In genomic region chr11:70649185-70649734, GRCm38 (mm10) we compare ENCODE assay signal across 9 mouse cellular contexts. TPM values are rescaled to one million over a fixed set of nuclear protein-coding genes. Genes with fewer than 3 reads are reported as not detected.
DNase-seq lines count a peak whose midpoint lies in the region; ATAC-seq and TF ChIP-seq lines count a peak whose summit lies in the region.
"Had no signal": no experiment of that assay in that cellular context is flagged by ENCODE, and none has a peak within 500 bp of the region (broad histone marks: within the 10 kb centered on the region; RNA-seq: fewer than 3 reads in every experiment).

No protein-coding gene starts in this region.

- H3K27me3 ChIP-seq in forebrain, embryonic 13.5 days = no peaks in the 10 kb centered on the region
- no peaks in the 10 kb centered on the region for H3K27me3 ChIP-seq in forebrain, embryonic 11.5 days (ENCODE audit: control insufficient read depth, insufficient read depth, low read length)
- H3K27me3 ChIP-seq in lung, postnatal 0 days (replicated peaks; ENCODE audit: insufficient read depth, low read length) = no peaks in the 10 kb centered on the region
- no peaks in the 10 kb centered on the region for H3K27me3 ChIP-seq in hindbrain, embryonic 15.5 days
- H3K27me3 ChIP-seq in neural tube, embryonic 13.5 days = no peaks in the 10 kb centered on the region

- 92% methylated on average over 8 of the region's 8 CpGs for WGBS in forebrain, embryonic 13.5 days
- 85% methylated on average over 8 of the region's 8 CpGs for WGBS in forebrain, embryonic 11.5 days
- 74% methylated on average over 8 of the region's 8 CpGs for WGBS in lung, postnatal 0 days
- 68% methylated on average over 8 of the region's 8 CpGs for WGBS in lung, adult 2 months
- WGBS in hindbrain, embryonic 15.5 days = 80% methylated on average over 8 of the region's 8 CpGs
- 78% methylated on average over 8 of the region's 8 CpGs for WGBS in neural tube, embryonic 13.5 days

- no peaks in the 10 kb centered on the region for H3K9me3 ChIP-seq in forebrain, embryonic 13.5 days (replicated peaks)
- H3K9me3 ChIP-seq in forebrain, embryonic 11.5 days (ENCODE audit: control insufficient read depth, low read length) = no peaks in the 10 kb centered on the region
- no peaks in the 10 kb centered on the region for H3K9me3 ChIP-seq in lung, postnatal 0 days (ENCODE audit: low read length)
- H3K9me3 ChIP-seq in hindbrain, embryonic 15.5 days = no peaks in the 10 kb centered on the region
- H3K9me3 ChIP-seq in neural tube, embryonic 13.5 days = no peaks in the 10 kb centered on the region

- H3K4me3 ChIP-seq in forebrain, embryonic 13.5 days = peak overlapping the region; percentile 75; the same call in 1 of the 2 replicates
- no peak overlapping the region for H3K4me3 ChIP-seq in forebrain, embryonic 11.5 days (ENCODE audit: low read depth, low read length)
- no peak overlapping the region for H3K4me3 ChIP-seq in lung, postnatal 0 days (ENCODE audit: low read depth, low read length)
- no peak overlapping the region for H3K4me3 ChIP-seq in lung, adult 2 months (replicated peaks; ENCODE audit: extremely low read depth, low read depth, low read length)
- no peak overlapping the region for H3K4me3 ChIP-seq in hindbrain, embryonic 15.5 days
- peak overlapping the region; percentile 87; the same call in 1 of the 2 replicates for H3K4me3 ChIP-seq in neural tube, embryonic 13.5 days

- H3K36me3 ChIP-seq in forebrain, embryonic 13.5 days (ENCODE audit: poor library complexity, severe bottlenecking) = peaks cover 58% of the 10 kb centered on the region
- H3K36me3 ChIP-seq in forebrain, embryonic 11.5 days (ENCODE audit: control insufficient read depth, insufficient read depth, low read length) = peaks cover 24% of the 10 kb centered on the region
- peaks cover 41% of the 10 kb centered on the region for H3K36me3 ChIP-seq in lung, postnatal 0 days (ENCODE audit: insufficient read depth, low read length)
- H3K36me3 ChIP-seq in hindbrain, embryonic 15.5 days = peaks cover 43% of the 10 kb centered on the region
- H3K36me3 ChIP-seq in neural tube, embryonic 13.5 days = peaks cover 57% of the 10 kb centered on the region

- no peak overlapping the region for H3K27ac ChIP-seq in forebrain, embryonic 13.5 days
- H3K27ac ChIP-seq in forebrain, embryonic 11.5 days (ENCODE audit: low read depth, low read length) = no peak overlapping the region
- 0 out of 2 replicates have a peak overlapping the region, but pooled peaks have one; percentile 20 for H3K27ac ChIP-seq in lung, postnatal 0 days (ENCODE audit: low read length)
- no peak overlapping the region for H3K27ac ChIP-seq in hindbrain, embryonic 15.5 days (replicated peaks)
- H3K27ac ChIP-seq in neural tube, embryonic 13.5 days (replicated peaks) = no peak overlapping the region

- TF ChIP-seq POLR2A in lung, adult 2 months (IDR thresholded peaks at IDR 0.05; ENCODE audit: borderline replicate concordance, extremely low read depth, low read depth, low read length) = no peak

- ATAC-seq in forebrain, embryonic 13.5 days = no peak
- ATAC-seq in forebrain, embryonic 11.5 days (replicated peaks; ENCODE audit: low FRiP score) = no peak
- no peak for ATAC-seq in lung, postnatal 0 days
- ATAC-seq in hindbrain, embryonic 15.5 days (ENCODE audit: low FRiP score, low read depth) = no peak
- ATAC-seq in neural tube, embryonic 13.5 days (ENCODE audit: low read depth) = no peak
- no peak for ATAC-seq in activated CD4-positive, CD25-positive, alpha-beta regulatory T cell, adult 4 months

- H3K4me2 ChIP-seq in forebrain, embryonic 13.5 days = peak overlapping the region; percentile 100
- H3K4me2 ChIP-seq in forebrain, embryonic 11.5 days (ENCODE audit: low read depth, low read length, severe bottlenecking) = no peak overlapping the region
- peak overlapping the region; percentile 8; the same call in 1 of the 2 replicates for H3K4me2 ChIP-seq in lung, postnatal 0 days (replicated peaks; ENCODE audit: low read depth, low read length)
- H3K4me2 ChIP-seq in hindbrain, embryonic 15.5 days = peak overlapping the region; percentile 96; the same call in 1 of the 2 replicates
- H3K4me2 ChIP-seq in neural tube, embryonic 13.5 days = no peak overlapping the region; the same call in 1 of the 2 replicates

- peaks cover 57% of the 10 kb centered on the region for H3K4me1 ChIP-seq in forebrain, embryonic 13.5 days
- H3K4me1 ChIP-seq in forebrain, embryonic 11.5 days (replicated peaks; ENCODE audit: control insufficient read depth, insufficient read depth, low read length) = peaks cover 29% of the 10 kb centered on the region
- H3K4me1 ChIP-seq in lung, postnatal 0 days (ENCODE audit: insufficient read depth, low read depth, low read length) = peaks cover 25% of the 10 kb centered on the region; the same call in 1 of the 2 replicates
- H3K4me1 ChIP-seq in lung, adult 2 months (ENCODE audit: control insufficient read depth, insufficient read depth, low read length) = peaks cover 26% of the 10 kb centered on the region
- peaks cover 63% of the 10 kb centered on the region for H3K4me1 ChIP-seq in hindbrain, embryonic 15.5 days (replicated peaks)
- H3K4me1 ChIP-seq in neural tube, embryonic 13.5 days (replicated peaks) = peaks cover 66% of the 10 kb centered on the region

- no peak for DNase-seq in forebrain, embryonic 11.5 days (ENCODE audit: low spot score)
- no peak for DNase-seq in lung, postnatal 0 days (ENCODE audit: low spot score)
- no peak for DNase-seq in lung, adult 2 months
- no peak for DNase-seq in left cerebral cortex, postnatal 36 days (ENCODE audit: low spot score in 2 of 2)

- TF ChIP-seq CTCF in lung, postnatal 0 days (IDR thresholded peaks at IDR 0.05) = no peak
- no peak for TF ChIP-seq CTCF in lung, adult 2 months (IDR thresholded peaks at IDR 0.05; ENCODE audit: insufficient read depth, low read length)

- TF ChIP-seq EP300 in lung, postnatal 0 days (IDR thresholded peaks at IDR 0.05) = no peak

- intact Hi-C loops in left cerebral cortex, postnatal 36 days (cut with DNase I) = no loop called here

- no peak overlapping the region for H3K9ac ChIP-seq in forebrain, embryonic 13.5 days
- no peak overlapping the region for H3K9ac ChIP-seq in forebrain, embryonic 11.5 days (ENCODE audit: low read length)
- no peak overlapping the region for H3K9ac ChIP-seq in lung, postnatal 0 days (replicated peaks; ENCODE audit: low read depth)
- no peak overlapping the region for H3K9ac ChIP-seq in hindbrain, embryonic 15.5 days
- H3K9ac ChIP-seq in neural tube, embryonic 13.5 days = no peak overlapping the region

RNA-seq across cellular contexts. Expression of gene Slc25a11, which starts 2.0 kb away (rescaled TPM):
- polyA plus RNA-seq in forebrain, embryonic 13.5 days (2015; fragmentation: Nextera tagmentation; extraction: Ambion mirVana) = 156 and 165 TPM in 2 replicates
- polyA plus RNA-seq in forebrain, embryonic 11.5 days (2014; fragmentation: Nextera tagmentation; extraction: Ambion mirVana) = 129 and 137 TPM in 2 replicates
- 118 and 121 TPM in 2 replicates for polyA plus RNA-seq in lung, postnatal 0 days (2015; fragmentation: Nextera tagmentation; extraction: Ambion mirVana)
- polyA plus RNA-seq in lung, adult 2 months (2012; rRNA removed) = 83.6 and 113 TPM in 2 replicates
- 167 and 176 TPM in 2 replicates for polyA plus RNA-seq in hindbrain, embryonic 15.5 days (2015; fragmentation: Nextera tagmentation; extraction: Ambion mirVana)
- 150 and 153 TPM in 2 replicates for polyA plus RNA-seq in neural tube, embryonic 13.5 days (2015; fragmentation: Nextera tagmentation; extraction: Ambion mirVana)
- 100 to 1,000 TPM in 1 of 2 experiments, 10 to 100 TPM in 1; 80.4 to 124 TPM for polyA plus RNA-seq in activated CD4-positive, CD25-positive, alpha-beta regulatory T cell, adult 4 months (2017; shearing (Covaris generic))
- total RNA-seq in left cerebral cortex, postnatal 36 days (2021) = 100 to 1,000 TPM; 113 to 125 TPM

RNA-seq across cellular contexts. Expression of gene Rnf167, which starts 2.2 kb away (rescaled TPM):
- 108 and 119 TPM in 2 replicates for polyA plus RNA-seq in forebrain, embryonic 13.5 days (2015; fragmentation: Nextera tagmentation; extraction: Ambion mirVana)
- polyA plus RNA-seq in forebrain, embryonic 11.5 days (2014; fragmentation: Nextera tagmentation; extraction: Ambion mirVana) = 88.0 and 90.0 TPM in 2 replicates
- polyA plus RNA-seq in lung, postnatal 0 days (2015; fragmentation: Nextera tagmentation; extraction: Ambion mirVana) = 112 and 119 TPM in 2 replicates
- polyA plus RNA-seq in lung, adult 2 months (2012; rRNA removed) = 116 and 146 TPM in 2 replicates
- 94.8 and 109 TPM in 2 replicates for polyA plus RNA-seq in hindbrain, embryonic 15.5 days (2015; fragmentation: Nextera tagmentation; extraction: Ambion mirVana)
- 101 and 106 TPM in 2 replicates for polyA plus RNA-seq in neural tube, embryonic 13.5 days (2015; fragmentation: Nextera tagmentation; extraction: Ambion mirVana)
- polyA plus RNA-seq in activated CD4-positive, CD25-positive, alpha-beta regulatory T cell, adult 4 months (2017; shearing (Covaris generic)) = 100 to 1,000 TPM; 281 to 288 TPM
- 10 to 100 TPM; 78.6 to 87.8 TPM for total RNA-seq in left cerebral cortex, postnatal 36 days (2021)

RNA-seq across cellular contexts. Expression of gene Pfn1, which starts 5.2 kb away (rescaled TPM):
- polyA plus RNA-seq in forebrain, embryonic 13.5 days (2015; fragmentation: Nextera tagmentation; extraction: Ambion mirVana) = 919 and 977 TPM in 2 replicates
- 1,387 and 1,399 TPM in 2 replicates for polyA plus RNA-seq in forebrain, embryonic 11.5 days (2014; fragmentation: Nextera tagmentation; extraction: Ambion mirVana)
- 1,176 and 1,206 TPM in 2 replicates for polyA plus RNA-seq in lung, postnatal 0 days (2015; fragmentation: Nextera tagmentation; extraction: Ambion mirVana)
- polyA plus RNA-seq in lung, adult 2 months (2012; rRNA removed) = 933 and 1,129 TPM in 2 replicates
- 722 and 792 TPM in 2 replicates for polyA plus RNA-seq in hindbrain, embryonic 15.5 days (2015; fragmentation: Nextera tagmentation; extraction: Ambion mirVana)
- polyA plus RNA-seq in neural tube, embryonic 13.5 days (2015; fragmentation: Nextera tagmentation; extraction: Ambion mirVana) = 970 and 979 TPM in 2 replicates
- polyA plus RNA-seq in activated CD4-positive, CD25-positive, alpha-beta regulatory T cell, adult 4 months (2017; shearing (Covaris generic)) = 1,000 to 10,000 TPM; 3,856 to 4,120 TPM
- 100 to 1,000 TPM; 217 to 244 TPM for total RNA-seq in left cerebral cortex, postnatal 36 days (2021)

RNA-seq across cellular contexts. Expression of gene Eno3, which starts 7.7 kb away (rescaled TPM):
- polyA plus RNA-seq in forebrain, embryonic 13.5 days (2015; fragmentation: Nextera tagmentation; extraction: Ambion mirVana) = 7.1 and 7.4 TPM in 2 replicates
- polyA plus RNA-seq in forebrain, embryonic 11.5 days (2014; fragmentation: Nextera tagmentation; extraction: Ambion mirVana) = 16.6 and 17.4 TPM in 2 replicates
- 20.8 and 23.1 TPM in 2 replicates for polyA plus RNA-seq in lung, postnatal 0 days (2015; fragmentation: Nextera tagmentation; extraction: Ambion mirVana)
- polyA plus RNA-seq in lung, adult 2 months (2012; rRNA removed) = 19.6 and 97.3 TPM in 2 replicates
- polyA plus RNA-seq in hindbrain, embryonic 15.5 days (2015; fragmentation: Nextera tagmentation; extraction: Ambion mirVana) = 6.7 and 8.7 TPM in 2 replicates
- 9.4 and 14.9 TPM in 2 replicates for polyA plus RNA-seq in neural tube, embryonic 13.5 days (2015; fragmentation: Nextera tagmentation; extraction: Ambion mirVana)
- polyA plus RNA-seq in activated CD4-positive, CD25-positive, alpha-beta regulatory T cell, adult 4 months (2017; shearing (Covaris generic)) = 10 to 100 TPM; 20.9 to 21.4 TPM
- total RNA-seq in left cerebral cortex, postnatal 36 days (2021) = 1 to 10 TPM; 9.5 to 9.6 TPM

RNA-seq across cellular contexts. Expression of gene Gp1ba, which starts 10.3 kb away (rescaled TPM):
- polyA plus RNA-seq in forebrain, embryonic 13.5 days (2015; fragmentation: Nextera tagmentation; extraction: Ambion mirVana) = 0.15 and 0.30 TPM in 2 replicates
- 1.1 and 1.3 TPM in 2 replicates for polyA plus RNA-seq in forebrain, embryonic 11.5 days (2014; fragmentation: Nextera tagmentation; extraction: Ambion mirVana)
- polyA plus RNA-seq in lung, postnatal 0 days (2015; fragmentation: Nextera tagmentation; extraction: Ambion mirVana) = 0.55 and 0.66 TPM in 2 replicates
- 0.70 and 1.7 TPM in 2 replicates for polyA plus RNA-seq in lung, adult 2 months (2012; rRNA removed)
- polyA plus RNA-seq in hindbrain, embryonic 15.5 days (2015; fragmentation: Nextera tagmentation; extraction: Ambion mirVana) = 0.24 and 0.38 TPM in 2 replicates
- 0.14 and 0.45 TPM in 2 replicates for polyA plus RNA-seq in neural tube, embryonic 13.5 days (2015; fragmentation: Nextera tagmentation; extraction: Ambion mirVana)
- under 1 TPM; 0.17 to 0.52 TPM for polyA plus RNA-seq in activated CD4-positive, CD25-positive, alpha-beta regulatory T cell, adult 4 months (2017; shearing (Covaris generic))
- total RNA-seq in left cerebral cortex, postnatal 36 days (2021) = not detected
- total RNA-seq: left cerebral cortex, adult 18-20 months had no signal

Comparison
In these comparisons a context has a peak if more than half of its experiments do, and no peak if none do; other contexts are left out.
1. H3K4me2 ChIP-seq: peak in forebrain, embryonic 13.5 days (single experiment), lung, postnatal 0 days (single experiment) and hindbrain, embryonic 15.5 days (single experiment); none in forebrain, embryonic 11.5 days (single experiment) and neural tube, embryonic 13.5 days (single experiment).
2. H3K4me3 ChIP-seq: peak in forebrain, embryonic 13.5 days (single experiment) and neural tube, embryonic 13.5 days (single experiment); none in forebrain, embryonic 11.5 days (single experiment), lung, postnatal 0 days (single experiment), lung, adult 2 months (single experiment) and hindbrain, embryonic 15.5 days (single experiment).